ENCODE assay signal across 9 mouse cellular contexts in the genomic region with DNA sequence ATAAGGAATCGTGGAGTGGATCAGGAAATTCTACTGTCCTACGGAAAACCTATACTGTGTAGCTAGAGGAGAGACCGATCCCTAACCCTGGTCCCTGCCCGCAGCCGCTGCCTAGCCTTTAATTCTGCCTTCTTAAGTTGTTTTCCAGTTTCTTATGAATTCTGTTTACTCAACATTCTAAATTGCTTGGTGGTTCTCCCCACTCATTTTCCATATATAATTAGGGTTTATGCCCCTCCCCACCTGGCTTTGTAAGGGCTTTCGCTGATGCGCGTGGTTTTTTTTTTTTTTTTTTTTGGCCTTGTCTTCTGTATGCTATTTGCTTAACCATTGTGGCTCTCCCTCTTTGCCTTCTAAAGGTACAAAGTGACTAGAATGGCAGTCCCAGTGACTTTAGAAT. TPM values are rescaled to one million over a fixed set of nuclear protein-coding genes. Genes with fewer than 3 reads are reported as not detected.
DNase-seq lines count a peak whose midpoint lies in the region; ATAC-seq and TF ChIP-seq lines count a peak whose summit lies in the region.
"Had no signal": no experiment of that assay in that cellular context is flagged by ENCODE, and none has a peak within 500 bp of the region (broad histone marks: within the 10 kb centered on the region; RNA-seq: fewer than 3 reads in every experiment).

No protein-coding gene starts in this region.

- no peaks in the 10 kb centered on the region for H3K27me3 ChIP-seq in testis, adult 2 months (ENCODE audit: control insufficient read depth, insufficient read depth, low read length)
- no peaks in the 10 kb centered on the region for H3K27me3 ChIP-seq in limb, embryonic 15.5 days

- TF ChIP-seq CTCF in testis, adult 2 months (IDR thresholded peaks at IDR 0.05; ENCODE audit: control insufficient read depth, insufficient read depth, insufficient replicate concordance, low read depth, low read length) = no peak

- WGBS in limb, embryonic 15.5 days = 2% methylated on average over 8 of the region's 8 CpGs

- ATAC-seq in limb, embryonic 15.5 days (ENCODE audit: insufficient number of reproducible peaks, low FRiP score, low TSS enrichment, low read depth) = no peak
- ATAC-seq in megakaryocyte progenitor cell, adult 5-6 weeks (replicated peaks; ENCODE audit: poor library complexity) = no peak
- ATAC-seq in activated CD4-positive, CD25-positive, alpha-beta regulatory T cell, adult 4 months = no peak

- peak overlapping the region; percentile 86 for H3K4me3 ChIP-seq in testis, adult 2 months (ENCODE audit: control insufficient read depth, low read depth, low read length)
- peak overlapping the region; percentile 97 for H3K4me3 ChIP-seq in limb, embryonic 15.5 days

- H3K27ac ChIP-seq in testis, adult 2 months (ENCODE audit: control insufficient read depth, insufficient read depth, low read depth, low read length) = peak overlapping the region; percentile 80
- H3K27ac ChIP-seq in limb, embryonic 15.5 days = peak overlapping the region; percentile 95

- H3K4me2 ChIP-seq in limb, embryonic 15.5 days = peak overlapping the region; percentile 60

- no peaks in the 10 kb centered on the region for H3K9me3 ChIP-seq in limb, embryonic 15.5 days

- peaks cover 2% of the 10 kb centered on the region for H3K4me1 ChIP-seq in testis, adult 2 months (ENCODE audit: control insufficient read depth, insufficient read depth, low read length)
- H3K4me1 ChIP-seq in limb, embryonic 15.5 days = peaks cover 26% of the 10 kb centered on the region

- DNase-seq in embryo, embryonic 11 days = peak; percentile 10
- DNase-seq in embryo, embryonic 10.5 days (ENCODE audit: low spot score) = no peak
- no peak for DNase-seq in testis, postnatal 14 days (ENCODE audit: low spot score)
- DNase-seq in right cerebral cortex, adult 18-20 months = no peak

- no peak for TF ChIP-seq POLR2A in testis, adult 2 months (IDR thresholded peaks at IDR 0.05; ENCODE audit: control insufficient read depth, low read depth, low read length)

- peaks cover 2% of the 10 kb centered on the region for H3K36me3 ChIP-seq in testis, adult 2 months (ENCODE audit: control insufficient read depth, insufficient read depth, low read length)
- H3K36me3 ChIP-seq in limb, embryonic 15.5 days = peaks cover 10% of the 10 kb centered on the region

- peak overlapping the region; percentile 88; the same call in 1 of the 2 replicates for H3K9ac ChIP-seq in limb, embryonic 15.5 days

RNA-seq across cellular contexts. Expression of gene Tceanc2, which starts 0.6 kb away (rescaled TPM):
- 11.0 and 15.9 TPM in 2 replicates for polyA plus RNA-seq in testis, adult 2 months (2012; rRNA removed)
- 28.4 and 53.4 TPM in 2 replicates for polyA plus RNA-seq in limb, embryonic 15.5 days (2015; fragmentation: Nextera tagmentation; extraction: Ambion mirVana)
- 17.3 and 25.5 TPM in 2 replicates for total RNA-seq in megakaryocyte progenitor cell, adult 5-6 weeks (2015)
- total RNA-seq in megakaryocyte progenitor cell, adult 5-6 weeks (2017) = 20.5 and 25.3 TPM in 2 replicates
- polyA plus RNA-seq in activated CD4-positive, CD25-positive, alpha-beta regulatory T cell, adult 4 months (2017; shearing (Covaris generic)) = 10 to 100 TPM in 1 of 2 experiments, 1 to 10 TPM in 1; 9.8 to 20.5 TPM

RNA-seq across cellular contexts. Expression of gene Tmem59, which starts 1.4 kb away (rescaled TPM):
- 77.0 and 92.8 TPM in 2 replicates for polyA plus RNA-seq in testis, adult 2 months (2012; rRNA removed)
- polyA plus RNA-seq in limb, embryonic 15.5 days (2015; fragmentation: Nextera tagmentation; extraction: Ambion mirVana) = 541 and 572 TPM in 2 replicates
- total RNA-seq in megakaryocyte progenitor cell, adult 5-6 weeks (2015) = 267 and 292 TPM in 2 replicates
- 122 and 151 TPM in 2 replicates for total RNA-seq in megakaryocyte progenitor cell, adult 5-6 weeks (2017)
- polyA plus RNA-seq in activated CD4-positive, CD25-positive, alpha-beta regulatory T cell, adult 4 months (2017; shearing (Covaris generic)) = 100 to 1,000 TPM; 376 to 381 TPM

RNA-seq across cellular contexts. Expression of gene Ldlrad1, which starts 29.4 kb away (rescaled TPM):
- polyA plus RNA-seq in testis, adult 2 months (2012; rRNA removed) = 0.41 and 0.59 TPM in 2 replicates
- polyA plus RNA-seq in limb, embryonic 15.5 days (2015; fragmentation: Nextera tagmentation; extraction: Ambion mirVana) = not detected in 2 replicates
- total RNA-seq in megakaryocyte progenitor cell, adult 5-6 weeks (2015) = not detected in 2 replicates
- total RNA-seq in megakaryocyte progenitor cell, adult 5-6 weeks (2017) = not detected in 2 replicates
- under 1 TPM; 0.30 to 0.47 TPM for polyA plus RNA-seq in activated CD4-positive, CD25-positive, alpha-beta regulatory T cell, adult 4 months (2017; shearing (Covaris generic))
- total RNA-seq: gastrocnemius, postnatal 25 days had no signal
